Mouse (Mus musculus): ENCODE results near the gene Ap4s1. TPM values are rescaled to one million over a fixed set of nuclear protein-coding genes. Genes with fewer than 3 reads are reported as not detected.

The Ap4s1 gene
- polyA plus RNA-seq, 1 experiment from 2014 or later = 49.3 TPM

GRCm38 (mm10) chr12:51736807-51737206 is 46.0 kb downstream of the Ap4s1 start:
- peaks cover 4% of the 10 kb centered on the region for H3K36me3 ChIP-seq
- no peak overlapping the region for H3K9ac ChIP-seq (replicated peaks)
- 28% methylated on average over 1 of the region's 1 CpGs for WGBS
- ATAC-seq (ENCODE audit: low FRiP score, low read depth) = no peak
- H3K4me2 ChIP-seq (replicated peaks) = no peak overlapping the region
- no peaks in the 10 kb centered on the region for H3K27me3 ChIP-seq
- no peak overlapping the region for H3K4me3 ChIP-seq
- H3K27ac ChIP-seq (replicated peaks) = no peak overlapping the region
- peaks cover 3% of the 10 kb centered on the region; the same call in 1 of the 2 replicates for H3K4me1 ChIP-seq
- H3K9me3 ChIP-seq = no peaks in the 10 kb centered on the region

DNA sequence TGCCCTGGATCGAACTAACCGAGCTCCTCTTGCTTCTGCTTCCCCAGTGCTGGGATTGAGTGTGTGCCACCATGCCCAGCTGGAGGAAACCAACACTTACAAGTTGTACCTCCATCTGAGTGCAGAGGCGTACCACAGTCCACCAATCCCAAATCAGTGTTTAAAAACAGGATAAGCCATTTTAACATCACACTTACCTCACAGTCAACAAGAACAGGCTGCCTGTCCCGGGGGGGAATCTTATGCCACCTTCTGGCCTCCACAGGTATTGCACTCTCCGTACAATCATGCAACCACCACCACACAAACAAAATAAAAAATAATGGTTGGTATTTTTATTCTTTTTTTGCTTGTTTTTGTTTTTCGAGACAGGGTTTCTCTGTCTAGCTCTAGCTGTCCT is 50.9 kb downstream of the Ap4s1 start:
- Histone ChIP-seq H3K9me3 (no peaks in the 10 kb centered on the region), H3K36me3 (peaks cover 41% of the 10 kb centered on the region), H3K9ac (replicated peaks) (no peak overlapping the region), H3K4me2 (replicated peaks) (no peak overlapping the region), H3K27me3 (no peaks in the 10 kb centered on the region), H3K27ac (replicated peaks) (no peak overlapping the region), H3K4me1 (no peaks in the 10 kb centered on the region), H3K4me3 (no peak overlapping the region)
- ATAC-seq (ENCODE audit: low FRiP score, low read depth) = no peak
- WGBS = 83% methylated on average over 6 of the region's 6 CpGs

- H3K36me3 ChIP-seq = peaks cover 65% of the 10 kb centered on the region
- ATAC-seq (ENCODE audit: low FRiP score, low read depth) = no peak
- WGBS = 74% methylated on average over 6 of the region's 6 CpGs
These were observed 54.1 kb downstream of the Ap4s1 start for GRCm38 (mm10) chr12:51744957-51745356.

GRCm38 (mm10) chr12:51747348-51747747 is 56.5 kb downstream of the Ap4s1 start:
- H3K36me3 ChIP-seq = peaks cover 80% of the 10 kb centered on the region
- H3K4me3 ChIP-seq = no peak overlapping the region
- H3K9ac ChIP-seq (replicated peaks) = no peak overlapping the region
- no peaks in the 10 kb centered on the region for H3K9me3 ChIP-seq
- 95% methylated on average over 2 of the region's 2 CpGs for WGBS
- no peak overlapping the region for H3K4me2 ChIP-seq (replicated peaks)
- H3K4me1 ChIP-seq = no peaks in the 10 kb centered on the region
- H3K27me3 ChIP-seq = no peaks in the 10 kb centered on the region
- ATAC-seq (ENCODE audit: low FRiP score, low read depth) = no peak
- H3K27ac ChIP-seq (replicated peaks) = no peak overlapping the region

More at GRCm38 (mm10) chr12:51744957-51745356, 54.1 kb downstream of the Ap4s1 start:
- Histone ChIP-seq H3K4me2 (replicated peaks) (no peak overlapping the region), H3K27me3 (no peaks in the 10 kb centered on the region), H3K27ac (replicated peaks) (no peak overlapping the region), H3K9ac (replicated peaks) (no peak overlapping the region), H3K9me3 (no peaks in the 10 kb centered on the region), H3K4me3 (no peak overlapping the region), H3K4me1 (no peaks in the 10 kb centered on the region)

- 97% methylated on average over 12 of the region's 12 CpGs for WGBS
- Histone ChIP-seq H3K27me3 (no peaks in the 10 kb centered on the region), H3K4me3 (no peak overlapping the region), H3K27ac (replicated peaks) (no peak overlapping the region), H3K9me3 (no peaks in the 10 kb centered on the region), H3K9ac (replicated peaks) (no peak overlapping the region), H3K4me2 (replicated peaks) (no peak overlapping the region), H3K36me3 (peaks cover 74% of the 10 kb centered on the region), H3K4me1 (no peaks in the 10 kb centered on the region)
- ATAC-seq (ENCODE audit: low FRiP score, low read depth) = no peak
These were observed 65.2 kb downstream of the Ap4s1 start for GRCm38 (mm10) chr12:51755938-51756598.

GRCm38 (mm10) chr12:51756599-51756961 is 65.7 kb downstream of the Ap4s1 start:
- Histone ChIP-seq H3K36me3 (peaks cover 71% of the 10 kb centered on the region), H3K4me3 (no peak overlapping the region), H3K27ac (replicated peaks) (no peak overlapping the region), H3K4me2 (replicated peaks) (no peak overlapping the region), H3K9ac (replicated peaks) (no peak overlapping the region), H3K4me1 (no peaks in the 10 kb centered on the region), H3K9me3 (no peaks in the 10 kb centered on the region), H3K27me3 (no peaks in the 10 kb centered on the region)
- ATAC-seq (ENCODE audit: low FRiP score, low read depth) = no peak

DNA sequence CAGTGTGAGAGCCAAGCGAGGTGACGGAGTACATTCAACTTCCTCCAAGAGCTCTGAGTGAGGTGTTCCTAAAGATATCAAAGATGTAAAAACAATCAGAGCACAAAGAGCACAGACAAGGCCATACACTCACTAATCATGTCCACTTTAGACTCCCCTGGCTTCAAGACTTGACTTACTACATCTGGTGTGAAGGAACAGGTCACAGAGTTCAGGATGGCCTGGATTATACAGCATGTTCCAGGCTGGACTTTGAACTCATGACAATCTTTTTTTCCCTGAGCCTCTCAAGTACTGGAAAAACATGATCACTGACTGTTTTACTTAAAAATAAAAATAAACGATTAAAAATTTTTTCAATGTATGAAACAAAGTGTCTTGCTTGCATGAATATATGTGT is 68.5 kb downstream of the Ap4s1 start:
- peaks cover 76% of the 10 kb centered on the region for H3K36me3 ChIP-seq
- ATAC-seq (ENCODE audit: low FRiP score, low read depth) = no peak
- 93% methylated on average over 3 of the region's 3 CpGs for WGBS

GRCm38 (mm10) chr12:51767454-51767853 is 76.6 kb downstream of the Ap4s1 start:
- 90% methylated on average over 4 of the region's 4 CpGs for WGBS

More for the DNA sequence above, 68.5 kb downstream of the Ap4s1 start:
- no peak overlapping the region for H3K9ac ChIP-seq (replicated peaks)
- H3K4me2 ChIP-seq (replicated peaks) = no peak overlapping the region
- no peaks in the 10 kb centered on the region for H3K9me3 ChIP-seq
- H3K4me3 ChIP-seq = no peak overlapping the region
- H3K27ac ChIP-seq (replicated peaks) = no peak overlapping the region
- no peaks in the 10 kb centered on the region for H3K27me3 ChIP-seq
- no peaks in the 10 kb centered on the region for H3K4me1 ChIP-seq

DNA sequence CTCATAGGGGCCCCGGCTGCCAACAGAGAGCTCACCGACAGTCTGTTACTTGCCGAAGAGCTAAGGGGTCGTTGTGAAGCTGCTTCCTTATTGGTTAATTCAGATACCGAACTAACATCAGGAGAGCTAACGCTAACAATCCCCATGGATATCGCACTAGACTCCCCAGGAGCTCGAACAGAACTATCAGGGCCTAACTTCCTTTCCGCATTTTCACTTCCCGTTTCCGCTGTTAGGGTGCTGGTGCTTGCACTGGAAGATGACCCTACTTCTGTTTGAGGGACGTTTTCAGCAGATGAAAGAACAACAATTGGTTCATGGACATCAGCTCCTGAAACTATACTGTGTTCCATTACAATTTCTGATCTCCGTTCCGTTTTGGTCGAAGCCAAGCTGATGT is 77.9 kb downstream of the Ap4s1 start:
- no peak for ATAC-seq (ENCODE audit: low FRiP score, low read depth)
- Histone ChIP-seq H3K4me3 (no peak overlapping the region), H3K9ac (replicated peaks) (no peak overlapping the region), H3K4me2 (replicated peaks) (no peak overlapping the region), H3K4me1 (no peaks in the 10 kb centered on the region), H3K36me3 (peaks cover 50% of the 10 kb centered on the region), H3K9me3 (no peaks in the 10 kb centered on the region), H3K27ac (replicated peaks) (no peak overlapping the region), H3K27me3 (no peaks in the 10 kb centered on the region)
- WGBS = 96% methylated on average over 15 of the region's 15 CpGs

More at GRCm38 (mm10) chr12:51767454-51767853, 76.6 kb downstream of the Ap4s1 start:
- Histone ChIP-seq H3K9me3 (no peaks in the 10 kb centered on the region), H3K4me2 (replicated peaks) (no peak overlapping the region), H3K27me3 (no peaks in the 10 kb centered on the region), H3K27ac (replicated peaks) (no peak overlapping the region), H3K36me3 (peaks cover 53% of the 10 kb centered on the region), H3K4me3 (no peak overlapping the region), H3K9ac (replicated peaks) (no peak overlapping the region), H3K4me1 (no peaks in the 10 kb centered on the region)
- ATAC-seq (ENCODE audit: low FRiP score, low read depth) = no peak

DNA sequence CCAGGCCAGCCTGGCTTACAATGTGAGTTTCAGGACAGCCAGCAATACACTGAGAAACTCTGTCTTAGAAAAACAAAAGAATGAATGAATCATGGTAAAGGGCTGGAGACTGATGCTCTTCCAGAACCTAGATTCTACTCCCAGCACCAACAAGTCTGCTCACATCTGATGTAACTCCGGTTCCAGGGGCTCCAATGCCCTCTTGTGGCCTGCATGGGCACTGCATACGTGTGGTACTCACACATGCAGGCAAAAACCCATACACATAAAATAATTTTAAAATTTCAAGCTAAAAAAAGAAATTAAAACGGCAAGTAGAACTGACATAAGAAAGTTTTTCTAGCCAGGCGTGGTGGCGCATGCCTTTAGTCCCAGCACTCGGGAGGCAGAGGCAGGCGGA is 94.0 kb downstream of the Ap4s1 start:
- no peak for ATAC-seq (ENCODE audit: low FRiP score, low read depth)
- H3K4me1 ChIP-seq = no peaks in the 10 kb centered on the region
- WGBS = 93% methylated on average over 7 of the region's 7 CpGs
- H3K27me3 ChIP-seq = no peaks in the 10 kb centered on the region
- no peak overlapping the region for H3K4me2 ChIP-seq (replicated peaks)
- H3K27ac ChIP-seq (replicated peaks) = no peak overlapping the region
- H3K9ac ChIP-seq (replicated peaks) = no peak overlapping the region
- no peaks in the 10 kb centered on the region for H3K9me3 ChIP-seq
- peaks cover 70% of the 10 kb centered on the region for H3K36me3 ChIP-seq
- no peak overlapping the region for H3K4me3 ChIP-seq

Other genes starting within 250 kb of the Ap4s1 start
- 5.7 and 5.9 TPM in 2 replicates for gene Coch, start 97.7 kb upstream of the Ap4s1 start, polyA plus RNA-seq (2016; fragmentation: Nextera tagmentation; extraction: Ambion mirVana)
- 60.4 and 70.1 TPM in 2 replicates for gene Strn3, start 864 bp downstream of the Ap4s1 start, polyA plus RNA-seq (2016; fragmentation: Nextera tagmentation; extraction: Ambion mirVana)
- 40.8 and 41.5 TPM in 2 replicates for gene Hectd1, start 138.5 kb downstream of the Ap4s1 start, polyA plus RNA-seq (2016; fragmentation: Nextera tagmentation; extraction: Ambion mirVana)